Mouse (Mus musculus): ENCODE data around the gene Crybg2. TPM values are rescaled to one million over a fixed set of nuclear protein-coding genes. Genes with fewer than 3 reads are reported as not detected.

Gene Crybg2
- polyA plus RNA-seq, 1 experiment from 2014 or later = 1.2 TPM

GRCm38 (mm10) chr4:134084999-134085398 is 24.4 kb downstream of the Crybg2 start:
- no peak overlapping the region for H3K27ac ChIP-seq (ENCODE audit: low read depth, low read length)
- 82% methylated on average over 4 of the region's 4 CpGs for WGBS
- no peak for ATAC-seq (replicated peaks; ENCODE audit: low FRiP score)

GRCm38 (mm10) chr4:134087412-134087811 is 26.8 kb downstream of the Crybg2 start:
- 33% methylated on average over 7 of the region's 7 CpGs for WGBS
- H3K27ac ChIP-seq (ENCODE audit: low read depth, low read length) = no peak overlapping the region
- H3K4me3 ChIP-seq (ENCODE audit: low read depth, low read length) = no peak overlapping the region
- no peaks in the 10 kb centered on the region for H3K9me3 ChIP-seq (ENCODE audit: control insufficient read depth, low read length)
- no peak overlapping the region for H3K4me2 ChIP-seq
- ATAC-seq (replicated peaks; ENCODE audit: low FRiP score) (peak; percentile 63; the same call in 1 of the 2 replicates), DNase-seq (ENCODE audit: low spot score) (no peak)
- H3K4me1 ChIP-seq (replicated peaks; ENCODE audit: control insufficient read depth, insufficient read depth, low read length) = no peaks in the 10 kb centered on the region
- no peak overlapping the region for H3K9ac ChIP-seq (ENCODE audit: low read depth, low read length)
- no peaks in the 10 kb centered on the region for H3K36me3 ChIP-seq (ENCODE audit: control insufficient read depth, insufficient read depth, low read length)
- no peaks in the 10 kb centered on the region for H3K27me3 ChIP-seq (replicated peaks; ENCODE audit: control insufficient read depth, insufficient read depth, low read length)

More at GRCm38 (mm10) chr4:134084999-134085398, 24.4 kb downstream of the Crybg2 start:
- Histone ChIP-seq H3K27me3 (replicated peaks; ENCODE audit: control insufficient read depth, insufficient read depth, low read length) (peaks cover 4% of the 10 kb centered on the region; the same call in 1 of the 2 replicates), H3K4me2 (no peak overlapping the region), H3K9ac (ENCODE audit: low read depth, low read length) (no peak overlapping the region), H3K36me3 (ENCODE audit: control insufficient read depth, insufficient read depth, low read length) (no peaks in the 10 kb centered on the region), H3K4me1 (replicated peaks; ENCODE audit: control insufficient read depth, insufficient read depth, low read length) (peaks cover 13% of the 10 kb centered on the region), H3K4me3 (ENCODE audit: low read depth, low read length) (no peak overlapping the region), H3K9me3 (ENCODE audit: control insufficient read depth, low read length) (no peaks in the 10 kb centered on the region)
- DNase-seq (ENCODE audit: low spot score) = no peak

DNA sequence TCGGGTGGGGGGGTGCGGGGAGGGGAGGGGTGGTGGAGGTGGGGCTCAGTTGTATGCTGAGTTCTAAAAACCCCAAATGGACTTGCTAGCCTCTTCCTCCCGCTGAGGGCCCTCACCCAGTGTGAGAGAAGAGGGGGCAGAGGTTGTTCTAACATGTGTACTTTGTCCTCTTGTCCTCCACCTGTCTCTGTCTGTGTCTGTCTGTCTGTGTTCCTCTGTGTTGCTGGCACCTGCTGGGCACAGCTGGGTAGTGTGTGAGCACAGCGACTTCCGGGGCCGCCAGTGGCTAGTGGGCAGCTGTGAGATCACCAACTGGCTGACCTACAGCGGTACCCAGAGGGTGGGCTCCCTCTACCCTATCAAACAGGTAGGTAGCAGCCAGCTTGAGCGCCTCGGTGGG is 28.4 kb downstream of the Crybg2 start:
- Histone ChIP-seq H3K9ac (ENCODE audit: low read depth, low read length) (no peak overlapping the region), H3K36me3 (ENCODE audit: control insufficient read depth, insufficient read depth, low read length) (no peaks in the 10 kb centered on the region), H3K27ac (ENCODE audit: low read depth, low read length) (no peak overlapping the region), H3K4me3 (ENCODE audit: low read depth, low read length) (no peak overlapping the region), H3K4me1 (replicated peaks; ENCODE audit: control insufficient read depth, insufficient read depth, low read length) (no peaks in the 10 kb centered on the region), H3K27me3 (replicated peaks; ENCODE audit: control insufficient read depth, insufficient read depth, low read length) (no peaks in the 10 kb centered on the region), H3K4me2 (no peak overlapping the region), H3K9me3 (ENCODE audit: control insufficient read depth, low read length) (no peaks in the 10 kb centered on the region)
- WGBS = 82% methylated on average over 9 of the region's 9 CpGs
- DNase-seq (ENCODE audit: low spot score) (no peak), ATAC-seq (replicated peaks; ENCODE audit: low FRiP score) (no peak)

GRCm38 (mm10) chr4:134090521-134091224 is 30.1 kb downstream of the Crybg2 start:
- no peaks in the 10 kb centered on the region for H3K27me3 ChIP-seq (replicated peaks; ENCODE audit: control insufficient read depth, insufficient read depth, low read length)
- H3K9ac ChIP-seq (ENCODE audit: low read depth, low read length) = no peak overlapping the region
- H3K9me3 ChIP-seq (ENCODE audit: control insufficient read depth, low read length) = no peaks in the 10 kb centered on the region
- DNase-seq (ENCODE audit: low spot score) (no peak), ATAC-seq (replicated peaks; ENCODE audit: low FRiP score) (no peak)
- WGBS = 79% methylated on average over 16 of the region's 16 CpGs
- H3K4me2 ChIP-seq = no peak overlapping the region
- no peaks in the 10 kb centered on the region for H3K4me1 ChIP-seq (replicated peaks; ENCODE audit: control insufficient read depth, insufficient read depth, low read length)
- no peak overlapping the region for H3K4me3 ChIP-seq (ENCODE audit: low read depth, low read length)
- no peak overlapping the region for H3K27ac ChIP-seq (ENCODE audit: low read depth, low read length)
- H3K36me3 ChIP-seq (ENCODE audit: control insufficient read depth, insufficient read depth, low read length) = no peaks in the 10 kb centered on the region

DNA sequence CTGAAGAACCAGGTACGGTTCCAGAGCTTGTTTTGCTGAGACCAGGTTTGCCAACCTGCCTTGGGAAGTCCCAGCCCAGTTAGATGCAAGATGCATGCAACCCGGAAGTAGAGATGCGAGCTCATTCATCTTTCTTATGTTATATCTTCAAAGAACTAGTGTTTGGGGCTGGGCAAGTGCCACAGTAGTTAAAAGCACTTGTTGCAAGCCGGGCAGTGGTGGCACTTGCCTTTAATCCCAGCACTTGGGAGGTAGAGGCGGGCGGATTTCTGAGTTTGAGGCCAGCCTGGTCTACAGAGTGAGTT is 30.6 kb downstream of the Crybg2 start:
- Histone ChIP-seq H3K9ac (ENCODE audit: low read depth, low read length) (no peak overlapping the region), H3K27ac (ENCODE audit: low read depth, low read length) (no peak overlapping the region), H3K4me3 (ENCODE audit: low read depth, low read length) (no peak overlapping the region), H3K4me2 (no peak overlapping the region), H3K4me1 (replicated peaks; ENCODE audit: control insufficient read depth, insufficient read depth, low read length) (no peaks in the 10 kb centered on the region), H3K9me3 (ENCODE audit: control insufficient read depth, low read length) (no peaks in the 10 kb centered on the region), H3K36me3 (ENCODE audit: control insufficient read depth, insufficient read depth, low read length) (no peaks in the 10 kb centered on the region), H3K27me3 (replicated peaks; ENCODE audit: control insufficient read depth, insufficient read depth, low read length) (no peaks in the 10 kb centered on the region)
- WGBS = 83% methylated on average over 6 of the region's 6 CpGs
- no peak for DNase-seq (ENCODE audit: low spot score)
- ATAC-seq (replicated peaks; ENCODE audit: low FRiP score) = no peak

DNA sequence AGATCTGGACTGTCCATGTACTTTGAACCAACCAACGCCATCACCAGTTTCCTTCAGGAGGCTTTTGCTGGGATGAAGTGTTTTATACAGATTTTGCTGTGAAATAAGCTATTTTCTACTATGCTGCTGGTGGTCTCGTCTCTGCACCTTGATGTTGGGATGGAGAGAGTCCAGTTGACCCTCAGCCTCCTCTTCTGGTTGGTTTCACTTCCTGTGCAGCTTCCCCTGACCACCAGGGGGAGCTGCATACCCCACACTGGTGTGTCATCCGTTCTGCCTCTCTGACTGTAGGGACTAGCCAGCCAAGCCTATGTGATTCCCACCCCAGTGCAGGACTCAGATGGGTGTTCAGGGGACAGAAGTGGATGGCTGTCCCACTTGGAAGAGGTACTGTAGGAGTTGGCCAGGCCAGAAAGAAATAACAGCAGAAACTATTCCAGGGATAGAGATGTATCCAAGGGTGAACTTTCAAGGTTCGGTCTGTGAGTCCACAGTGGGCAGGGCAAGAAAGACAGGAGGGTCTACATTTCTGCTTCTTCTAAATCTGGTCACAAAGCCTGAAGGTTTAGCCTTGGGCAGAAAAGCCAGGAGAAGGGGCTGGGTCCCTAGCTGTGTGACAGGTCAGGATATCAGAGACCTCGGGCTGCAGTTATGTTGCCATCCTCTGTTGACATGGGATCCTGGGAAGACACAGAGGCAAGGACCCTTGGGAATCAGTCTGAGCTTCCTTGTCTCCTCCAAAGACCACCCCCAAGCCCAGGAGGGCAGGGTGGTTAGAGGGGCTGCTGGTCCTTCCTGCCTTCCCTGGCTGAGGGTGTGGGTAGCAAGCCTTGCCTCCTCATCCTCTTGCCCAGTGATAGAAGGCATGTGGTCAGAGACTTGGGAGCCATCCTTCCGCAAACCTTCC is 32.0 kb downstream of the Crybg2 start:
- Histone ChIP-seq H3K4me2 (no peak overlapping the region), H3K4me3 (ENCODE audit: low read depth, low read length) (no peak overlapping the region), H3K27ac (ENCODE audit: low read depth, low read length) (no peak overlapping the region), H3K36me3 (ENCODE audit: control insufficient read depth, insufficient read depth, low read length) (no peaks in the 10 kb centered on the region), H3K4me1 (replicated peaks; ENCODE audit: control insufficient read depth, insufficient read depth, low read length) (no peaks in the 10 kb centered on the region), H3K9me3 (ENCODE audit: control insufficient read depth, low read length) (no peaks in the 10 kb centered on the region), H3K9ac (ENCODE audit: low read depth, low read length) (no peak overlapping the region), H3K27me3 (replicated peaks; ENCODE audit: control insufficient read depth, insufficient read depth, low read length) (no peaks in the 10 kb centered on the region)
- WGBS = 63% methylated on average over 6 of the region's 6 CpGs
- ATAC-seq (replicated peaks; ENCODE audit: low FRiP score) (no peak), DNase-seq (ENCODE audit: low spot score) (no peak)

DNA sequence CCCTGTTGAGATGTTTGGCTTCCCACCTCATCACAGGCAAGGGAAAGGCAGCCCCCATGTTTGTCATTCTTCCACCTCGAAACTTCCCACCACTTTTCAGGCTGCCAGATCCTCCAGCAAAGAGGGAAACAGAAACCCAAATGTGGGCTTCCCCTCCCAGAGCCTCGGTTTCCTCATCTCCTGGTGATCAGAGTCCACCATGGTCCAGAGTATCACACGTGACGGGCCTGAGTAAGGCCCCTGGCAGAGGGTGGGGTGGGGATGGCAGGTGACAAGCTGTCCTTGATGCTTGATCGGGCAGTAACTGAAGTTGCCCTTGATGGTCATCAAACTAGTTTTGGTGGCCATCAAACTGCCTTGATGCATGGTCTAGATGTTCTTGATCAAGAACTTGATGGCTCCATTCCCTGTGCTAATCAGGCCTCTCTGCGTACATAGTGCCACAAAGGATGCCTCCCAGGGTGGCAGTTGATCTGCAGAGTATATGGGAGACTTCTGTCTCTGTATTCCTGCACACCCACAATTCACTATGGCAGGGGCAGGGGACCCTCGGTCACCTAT is 33.5 kb downstream of the Crybg2 start:
- ATAC-seq (replicated peaks; ENCODE audit: low FRiP score) (no peak), DNase-seq (ENCODE audit: low spot score) (no peak)
- H3K27me3 ChIP-seq (replicated peaks; ENCODE audit: control insufficient read depth, insufficient read depth, low read length) = no peaks in the 10 kb centered on the region
- no peaks in the 10 kb centered on the region for H3K36me3 ChIP-seq (ENCODE audit: control insufficient read depth, insufficient read depth, low read length)
- no peak overlapping the region for H3K9ac ChIP-seq (ENCODE audit: low read depth, low read length)
- H3K27ac ChIP-seq (ENCODE audit: low read depth, low read length) = no peak overlapping the region
- no peak overlapping the region for H3K4me2 ChIP-seq
- H3K4me1 ChIP-seq (replicated peaks; ENCODE audit: control insufficient read depth, insufficient read depth, low read length) = no peaks in the 10 kb centered on the region
- H3K9me3 ChIP-seq (ENCODE audit: control insufficient read depth, low read length) = no peaks in the 10 kb centered on the region
- H3K4me3 ChIP-seq (ENCODE audit: low read depth, low read length) = no peak overlapping the region
- 68% methylated on average over 7 of the region's 7 CpGs for WGBS

DNA sequence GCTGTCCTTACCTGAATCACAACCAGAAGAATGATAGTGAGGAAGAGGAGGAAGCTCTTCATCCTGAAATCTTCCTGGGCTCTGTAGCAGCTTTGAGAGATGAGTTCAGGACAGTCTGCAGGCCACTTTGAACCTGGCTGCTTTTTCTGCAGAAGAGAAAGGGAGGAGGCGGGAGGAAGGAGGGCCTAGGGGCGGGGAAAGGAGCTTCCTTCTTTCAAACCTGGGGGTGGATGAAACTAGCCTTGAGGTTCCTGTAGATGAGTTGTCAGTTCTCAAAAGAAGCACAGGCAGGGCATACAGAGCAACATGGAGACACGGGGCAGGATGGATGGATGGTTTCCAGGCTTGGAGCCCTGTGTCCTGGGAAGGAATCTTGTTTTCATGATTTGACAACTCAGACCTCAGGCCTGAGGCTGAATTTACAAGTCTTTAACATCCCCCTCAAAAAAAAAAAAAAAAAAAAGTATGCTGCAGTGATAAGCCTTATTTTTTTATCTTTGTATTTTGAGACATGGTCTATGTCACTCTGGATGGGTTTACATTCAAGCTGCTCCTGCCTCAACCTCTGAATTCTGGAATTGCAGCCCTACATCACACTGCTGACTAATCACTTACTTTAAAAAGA is 34.4 kb downstream of the Crybg2 start, which contains the start of gene Cd52:
Cd52 (minus strand) TSS at position 160 of the 625 bp plus-strand sequence.
- DNase-seq (ENCODE audit: low spot score) (no peak), ATAC-seq (replicated peaks; ENCODE audit: low FRiP score) (no peak)
- no peak within 1 kb of the TSS for H3K4me3 ChIP-seq (ENCODE audit: low read depth, low read length)
- no peak within 1 kb of the TSS for H3K27ac ChIP-seq (ENCODE audit: low read depth, low read length)
- H3K4me2 ChIP-seq = no peak within 1 kb of the TSS
- H3K9me3 ChIP-seq (ENCODE audit: control insufficient read depth, low read length) = no peaks in the 10 kb centered on the region
- H3K27me3 ChIP-seq (replicated peaks; ENCODE audit: control insufficient read depth, insufficient read depth, low read length) = no peaks in the 10 kb centered on the region
- no peaks in the 10 kb centered on the region for H3K36me3 ChIP-seq (ENCODE audit: control insufficient read depth, insufficient read depth, low read length)
- 49% methylated on average over 3 of the region's 3 CpGs for WGBS
- no peaks in the 10 kb centered on the region for H3K4me1 ChIP-seq (replicated peaks; ENCODE audit: control insufficient read depth, insufficient read depth, low read length)
- H3K9ac ChIP-seq (ENCODE audit: low read depth, low read length) = no peak within 1 kb of the TSS
